Mouse (Mus musculus): ENCODE measurements around the gene Prr36. TPM values are rescaled to one million over a fixed set of nuclear protein-coding genes. Genes with fewer than 3 reads are reported as not detected.

Gene Prr36
- 0.13 and 0.37 TPM in 2 replicates for total RNA-seq (2014; rRNA removed)
- 0.24 and 0.34 TPM in 2 replicates for polyA plus RNA-seq (2012; rRNA removed)

- Histone ChIP-seq H3K4me3 (ENCODE audit: insufficient read depth, low read depth, low read length) (peak within 1 kb of the TSS; percentile 26; the same call in 1 of the 2 replicates), H3K36me3 (ENCODE audit: control insufficient read depth, insufficient read depth, low read length) (no peaks in the 10 kb centered on the region), H3K4me1 (ENCODE audit: control insufficient read depth, insufficient read depth, low read length) (peaks cover 11% of the 10 kb centered on the region), H3K27ac (replicated peaks; ENCODE audit: insufficient read depth, low read depth, low read length) (no peak within 1 kb of the TSS), H3K79me2 (ENCODE audit: control insufficient read depth, insufficient read depth, low read length) (no peaks in the 10 kb centered on the region), H3K27me3 (ENCODE audit: control insufficient read depth, insufficient read depth, low read length) (peaks cover 11% of the 10 kb centered on the region), H3K9ac (ENCODE audit: low read depth, low read length) (no peak within 1 kb of the TSS)
- no peak for DNase-seq (ENCODE audit: extremely low read depth, low read depth, low spot score)
- no peak for TF ChIP-seq POLR2A (IDR thresholded peaks at IDR 0.05; ENCODE audit: extremely low read depth, insufficient read depth, low read length)
- 6% methylated on average over 44 of the region's 44 CpGs for WGBS
Observed at GRCm38 (mm10) chr8:4216791-4217621, at the start of gene Prr36. TSS of gene Prr36 (minus strand) at chr8:4217459.

DNA sequence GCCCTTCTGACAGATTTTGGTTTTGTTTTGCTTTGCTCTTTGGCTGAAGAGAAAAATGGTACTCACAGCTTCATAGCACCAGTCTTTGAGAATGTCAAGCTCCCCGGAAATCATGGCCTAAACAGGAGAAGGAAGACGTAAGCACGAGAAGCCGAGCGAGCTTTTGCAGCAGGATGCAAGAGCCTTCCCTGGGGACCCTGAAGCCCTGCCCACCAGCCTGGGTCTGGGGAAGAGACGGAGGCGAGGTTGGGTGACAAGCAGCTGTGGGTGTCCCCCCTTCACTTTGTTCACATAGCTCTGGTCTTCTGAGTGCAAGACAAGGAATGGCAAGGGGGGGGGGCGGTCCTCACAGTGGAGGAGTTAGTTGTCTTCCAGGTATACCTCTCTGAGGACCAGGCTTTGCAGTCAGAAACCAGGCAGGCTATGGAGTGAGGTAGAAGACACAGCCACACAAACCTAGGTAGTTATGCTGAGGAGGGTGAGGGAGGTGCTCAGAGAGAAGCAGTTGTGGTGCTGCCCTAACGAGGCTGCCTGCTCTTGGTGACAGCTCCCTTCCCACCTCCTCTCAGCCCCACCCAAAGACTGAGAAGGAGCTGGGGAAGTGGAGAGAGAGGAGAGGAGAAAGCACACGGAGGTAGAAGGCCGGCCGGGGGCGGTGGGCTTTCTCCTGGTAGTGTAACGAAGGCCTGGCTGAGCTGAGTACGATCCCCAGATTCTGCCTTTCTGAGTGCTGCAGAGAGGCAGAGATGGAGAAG is 48.1 kb upstream of the Prr36 start:
- no peaks in the 10 kb centered on the region for H3K4me1 ChIP-seq (ENCODE audit: control insufficient read depth, insufficient read depth, low read length)
- TF ChIP-seq POLR2A (IDR thresholded peaks at IDR 0.05; ENCODE audit: extremely low read depth, insufficient read depth, low read length) = no peak
- TF ChIP-seq CTCF (IDR thresholded peaks at IDR 0.05; ENCODE audit: low read depth, low read length) = no peak
- DNase-seq (ENCODE audit: extremely low read depth, low read depth, low spot score) = no peak
- no peak overlapping the region for H3K27ac ChIP-seq (replicated peaks; ENCODE audit: insufficient read depth, low read depth, low read length)
- WGBS = 92% methylated on average over 15 of the region's 15 CpGs
- no peak overlapping the region for H3K9ac ChIP-seq (ENCODE audit: low read depth, low read length)
- no peak overlapping the region for H3K4me3 ChIP-seq (ENCODE audit: insufficient read depth, low read depth, low read length)
- no peaks in the 10 kb centered on the region for H3K79me2 ChIP-seq (ENCODE audit: control insufficient read depth, insufficient read depth, low read length)
- H3K36me3 ChIP-seq (ENCODE audit: control insufficient read depth, insufficient read depth, low read length) = peaks cover 37% of the 10 kb centered on the region
- H3K27me3 ChIP-seq (ENCODE audit: control insufficient read depth, insufficient read depth, low read length) = no peaks in the 10 kb centered on the region

DNA sequence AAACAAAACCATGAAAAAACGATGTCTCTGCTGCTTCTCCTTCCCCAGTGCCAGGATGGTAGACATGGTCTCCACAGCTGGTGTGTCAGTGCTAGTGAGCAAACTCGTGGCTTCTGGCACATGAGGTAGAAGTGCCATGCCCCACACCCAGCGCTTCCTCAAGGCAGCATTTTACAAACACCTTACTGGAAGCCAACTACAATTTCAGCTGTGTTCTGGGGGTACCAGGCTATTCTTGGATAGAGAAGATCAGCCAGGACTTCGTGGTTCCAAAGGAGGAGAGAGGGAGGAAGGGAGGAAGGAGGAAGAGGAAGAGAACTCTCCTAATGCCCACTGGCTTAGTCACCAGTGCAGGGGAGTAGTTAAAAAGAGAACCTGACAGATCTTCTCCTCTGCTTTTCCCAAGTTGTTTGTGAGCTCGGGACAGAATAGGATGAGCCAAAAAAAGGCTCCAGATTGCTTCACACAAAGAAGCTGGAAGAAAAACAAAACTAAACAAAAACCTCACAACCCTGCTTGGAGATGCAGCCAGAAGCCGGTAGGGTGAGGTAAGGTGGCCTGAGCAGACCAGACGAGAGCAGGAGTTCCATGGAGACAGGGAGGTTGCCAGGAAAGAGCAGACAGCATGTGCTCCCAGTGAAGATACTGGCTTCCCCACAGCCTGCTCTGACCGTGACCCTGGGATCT is 46.0 kb upstream of the Prr36 start:
- WGBS = 77% methylated on average over 8 of the region's 8 CpGs
- TF ChIP-seq POLR2A (IDR thresholded peaks at IDR 0.05; ENCODE audit: extremely low read depth, insufficient read depth, low read length) (no peak), CTCF (IDR thresholded peaks at IDR 0.05; ENCODE audit: low read depth, low read length) (no peak)
- H3K9ac ChIP-seq (ENCODE audit: low read depth, low read length) = no peak overlapping the region
- H3K4me1 ChIP-seq (ENCODE audit: control insufficient read depth, insufficient read depth, low read length) = 0 out of 2 replicates have a peak, but pooled peaks cover 3% of the 10 kb centered on the region
- H3K79me2 ChIP-seq (ENCODE audit: control insufficient read depth, insufficient read depth, low read length) = no peaks in the 10 kb centered on the region
- H3K4me3 ChIP-seq (ENCODE audit: insufficient read depth, low read depth, low read length) = no peak overlapping the region
- H3K27ac ChIP-seq (replicated peaks; ENCODE audit: insufficient read depth, low read depth, low read length) = no peak overlapping the region
- no peaks in the 10 kb centered on the region for H3K27me3 ChIP-seq (ENCODE audit: control insufficient read depth, insufficient read depth, low read length)
- H3K36me3 ChIP-seq (ENCODE audit: control insufficient read depth, insufficient read depth, low read length) = peaks cover 20% of the 10 kb centered on the region
- DNase-seq (ENCODE audit: extremely low read depth, low read depth, low spot score) = no peak

- no peaks in the 10 kb centered on the region for H3K79me2 ChIP-seq (ENCODE audit: control insufficient read depth, insufficient read depth, low read length)
- H3K4me3 ChIP-seq (ENCODE audit: insufficient read depth, low read depth, low read length) = no peak overlapping the region
- DNase-seq (ENCODE audit: extremely low read depth, low read depth, low spot score) = no peak
- H3K36me3 ChIP-seq (ENCODE audit: control insufficient read depth, insufficient read depth, low read length) = peaks cover 5% of the 10 kb centered on the region
- H3K27me3 ChIP-seq (ENCODE audit: control insufficient read depth, insufficient read depth, low read length) = no peaks in the 10 kb centered on the region
- H3K4me1 ChIP-seq (ENCODE audit: control insufficient read depth, insufficient read depth, low read length) = 0 out of 2 replicates have a peak, but pooled peaks cover 3% of the 10 kb centered on the region
- WGBS = 92% methylated on average over 4 of the region's 4 CpGs
- no peak overlapping the region for H3K9ac ChIP-seq (ENCODE audit: low read depth, low read length)
- no peak overlapping the region for H3K27ac ChIP-seq (replicated peaks; ENCODE audit: insufficient read depth, low read depth, low read length)
- no peak for TF ChIP-seq CTCF (IDR thresholded peaks at IDR 0.05; ENCODE audit: low read depth, low read length)
- TF ChIP-seq POLR2A (IDR thresholded peaks at IDR 0.05; ENCODE audit: extremely low read depth, insufficient read depth, low read length) = no peak
Observed at GRCm38 (mm10) chr8:4259805-4260170, 42.5 kb upstream of the Prr36 start.

DNA sequence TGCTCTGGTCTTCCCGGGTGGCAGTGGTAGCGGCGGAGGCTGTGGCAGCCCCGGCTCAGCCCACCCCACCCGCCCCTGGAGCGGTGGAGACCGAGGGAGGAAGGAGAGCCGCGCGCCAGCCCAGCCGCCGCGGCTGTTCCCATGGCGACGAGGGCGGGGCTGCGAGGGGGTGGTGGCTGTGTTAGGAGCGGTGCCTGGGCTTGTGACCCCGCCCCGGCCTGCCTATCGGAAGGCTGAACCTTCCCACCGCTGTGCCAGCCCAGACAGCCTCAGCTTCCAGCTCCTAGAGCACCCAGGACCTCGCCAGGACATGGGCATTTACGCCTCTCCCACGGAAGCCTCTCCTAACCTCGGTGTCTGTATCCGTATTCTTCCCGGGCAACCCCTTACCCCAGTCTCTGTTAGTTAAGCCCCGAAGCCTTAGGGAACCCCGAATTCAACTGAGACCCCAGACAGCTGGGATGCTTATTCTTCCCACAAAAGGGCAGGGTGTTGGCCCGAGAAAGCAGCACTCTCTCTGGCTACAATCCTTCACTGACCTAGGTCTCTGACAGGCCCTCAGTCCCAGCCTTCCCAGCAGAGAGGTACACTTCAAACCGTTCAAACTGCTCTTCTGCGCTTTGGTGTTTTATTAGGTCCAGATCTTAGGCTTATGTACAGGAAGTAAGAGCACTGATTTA is 42.0 kb upstream of the Prr36 start, which contains the start of gene Ctxn1:
Ctxn1 (minus strand) TSS at position 150 of the 680 bp plus-strand sequence.
- Histone ChIP-seq H3K9ac (ENCODE audit: low read depth, low read length) (no peak within 1 kb of the TSS), H3K27ac (replicated peaks; ENCODE audit: insufficient read depth, low read depth, low read length) (no peak within 1 kb of the TSS), H3K27me3 (ENCODE audit: control insufficient read depth, insufficient read depth, low read length) (no peaks in the 10 kb centered on the region), H3K79me2 (ENCODE audit: control insufficient read depth, insufficient read depth, low read length) (no peaks in the 10 kb centered on the region), H3K4me1 (ENCODE audit: control insufficient read depth, insufficient read depth, low read length) (peaks cover 3% of the 10 kb centered on the region; the same call in 1 of the 2 replicates), H3K4me3 (ENCODE audit: insufficient read depth, low read depth, low read length) (peak within 1 kb of the TSS; percentile 33; the same call in 1 of the 2 replicates), H3K36me3 (ENCODE audit: control insufficient read depth, insufficient read depth, low read length) (peaks cover 5% of the 10 kb centered on the region)
- no peak for TF ChIP-seq POLR2A (IDR thresholded peaks at IDR 0.05; ENCODE audit: extremely low read depth, insufficient read depth, low read length)
- no peak for TF ChIP-seq CTCF (IDR thresholded peaks at IDR 0.05; ENCODE audit: low read depth, low read length)
- 12% methylated on average over 26 of the region's 33 CpGs for WGBS
- peak; percentile 68 for DNase-seq (ENCODE audit: extremely low read depth, low read depth, low spot score)

All from liver, adult 2 months (tissue).